Mouse (Mus musculus): ENCODE data around the gene Gm20518. TPM values are rescaled to one million over a fixed set of nuclear protein-coding genes. Genes with fewer than 3 reads are reported as not detected.
A peak's percentile ranks its signal among the peaks of the same experiment; 100 is the strongest.

Gene Gm20518
- polyA plus RNA-seq, 1 experiment from 2014 or later: 0.36 TPM

- Histone ChIP-seq H3K9ac (ENCODE audit: low read depth, low read length) (no peak overlapping the region), H3K4me1 (ENCODE audit: control insufficient read depth, insufficient read depth, low read depth, low read length) (no peaks in the 10 kb centered on the region), H3K27me3 (replicated peaks; ENCODE audit: control insufficient read depth, insufficient read depth, low read length) (no peaks in the 10 kb centered on the region), H3K9me3 (ENCODE audit: control insufficient read depth, low read length) (no peaks in the 10 kb centered on the region), H3K27ac (ENCODE audit: low read depth, low read length) (no peak overlapping the region), H3K4me3 (ENCODE audit: low read length) (no peak overlapping the region), H3K4me2 (ENCODE audit: low read length) (no peak overlapping the region), H3K36me3 (ENCODE audit: control insufficient read depth, insufficient read depth, low read length) (peaks cover 56% of the 10 kb centered on the region)
- no peak for ATAC-seq
- 89% methylated on average over 2 of the region's 2 CpGs for WGBS
Measured at GRCm38 (mm10) chr16:17853263-17853662, 38.2 kb downstream of the Gm20518 start.

- no peaks in the 10 kb centered on the region for H3K27me3 ChIP-seq (replicated peaks; ENCODE audit: control insufficient read depth, insufficient read depth, low read length)
- 94% methylated on average over 1 of the region's 1 CpGs for WGBS
- no peaks in the 10 kb centered on the region for H3K9me3 ChIP-seq (ENCODE audit: control insufficient read depth, low read length)
- H3K4me2 ChIP-seq (ENCODE audit: low read length): no peak overlapping the region
- no peak for ATAC-seq
- H3K36me3 ChIP-seq (ENCODE audit: control insufficient read depth, insufficient read depth, low read length): peaks cover 49% of the 10 kb centered on the region
- H3K4me3 ChIP-seq (ENCODE audit: low read length): no peak overlapping the region
- no peak overlapping the region for H3K27ac ChIP-seq (ENCODE audit: low read depth, low read length)
- no peaks in the 10 kb centered on the region for H3K4me1 ChIP-seq (ENCODE audit: control insufficient read depth, insufficient read depth, low read depth, low read length)
- no peak overlapping the region for H3K9ac ChIP-seq (ENCODE audit: low read depth, low read length)
Measured at GRCm38 (mm10) chr16:17851860-17852259, 39.6 kb downstream of the Gm20518 start.

DNA sequence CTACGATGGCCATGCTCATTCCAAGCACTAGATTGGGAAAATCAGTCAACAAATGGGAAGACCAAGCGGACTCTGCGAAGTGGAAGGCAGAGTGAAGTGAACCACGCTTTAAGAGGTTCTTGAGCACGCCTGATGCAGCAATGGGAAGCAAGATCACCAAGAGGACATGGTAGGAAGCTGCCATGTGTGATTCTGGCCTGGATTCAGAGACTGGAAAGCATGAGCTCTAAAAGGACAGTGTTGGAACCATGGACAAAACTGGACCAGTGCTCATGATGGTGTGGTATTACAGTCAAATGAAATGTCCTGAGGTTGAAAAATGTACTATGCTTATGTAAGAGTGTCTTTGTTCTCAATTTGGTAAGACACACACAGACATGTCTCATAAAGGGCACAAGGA lies 40.1 kb downstream of the Gm20518 start:
- WGBS: 94% methylated on average over 5 of the region's 5 CpGs
- Histone ChIP-seq H3K4me2 (ENCODE audit: low read length) (no peak overlapping the region), H3K9me3 (ENCODE audit: control insufficient read depth, low read length) (no peaks in the 10 kb centered on the region), H3K27me3 (replicated peaks; ENCODE audit: control insufficient read depth, insufficient read depth, low read length) (no peaks in the 10 kb centered on the region), H3K4me3 (ENCODE audit: low read length) (no peak overlapping the region), H3K4me1 (ENCODE audit: control insufficient read depth, insufficient read depth, low read depth, low read length) (no peaks in the 10 kb centered on the region), H3K36me3 (ENCODE audit: control insufficient read depth, insufficient read depth, low read length) (peaks cover 46% of the 10 kb centered on the region), H3K27ac (ENCODE audit: low read depth, low read length) (no peak overlapping the region), H3K9ac (ENCODE audit: low read depth, low read length) (no peak overlapping the region)
- no peak for ATAC-seq

GRCm38 (mm10) chr16:17849486-17849885 lies 42.0 kb downstream of the Gm20518 start:
- Histone ChIP-seq H3K27me3 (replicated peaks; ENCODE audit: control insufficient read depth, insufficient read depth, low read length) (no peaks in the 10 kb centered on the region), H3K27ac (ENCODE audit: low read depth, low read length) (no peak overlapping the region), H3K36me3 (ENCODE audit: control insufficient read depth, insufficient read depth, low read length) (peaks cover 50% of the 10 kb centered on the region), H3K9ac (ENCODE audit: low read depth, low read length) (no peak overlapping the region), H3K9me3 (ENCODE audit: control insufficient read depth, low read length) (no peaks in the 10 kb centered on the region), H3K4me2 (ENCODE audit: low read length) (no peak overlapping the region), H3K4me1 (ENCODE audit: control insufficient read depth, insufficient read depth, low read depth, low read length) (no peaks in the 10 kb centered on the region), H3K4me3 (ENCODE audit: low read length) (no peak overlapping the region)
- WGBS: 90% methylated on average over 6 of the region's 6 CpGs
- ATAC-seq: peak; percentile 28; the same call in 1 of the 2 replicates

- Histone ChIP-seq H3K4me3 (ENCODE audit: low read length) (no peak overlapping the region), H3K27me3 (replicated peaks; ENCODE audit: control insufficient read depth, insufficient read depth, low read length) (no peaks in the 10 kb centered on the region), H3K4me1 (ENCODE audit: control insufficient read depth, insufficient read depth, low read depth, low read length) (no peaks in the 10 kb centered on the region), H3K9ac (ENCODE audit: low read depth, low read length) (no peak overlapping the region), H3K4me2 (ENCODE audit: low read length) (no peak overlapping the region), H3K36me3 (ENCODE audit: control insufficient read depth, insufficient read depth, low read length) (peaks cover 50% of the 10 kb centered on the region), H3K27ac (ENCODE audit: low read depth, low read length) (no peak overlapping the region), H3K9me3 (ENCODE audit: control insufficient read depth, low read length) (no peaks in the 10 kb centered on the region)
- peak; percentile 62; the same call in 1 of the 2 replicates for ATAC-seq
- WGBS: 32% methylated on average over 1 of the region's 1 CpGs
Measured at GRCm38 (mm10) chr16:17848928-17849327, 42.5 kb downstream of the Gm20518 start.

GRCm38 (mm10) chr16:17848431-17848830 lies 43.0 kb downstream of the Gm20518 start:
- Histone ChIP-seq H3K27ac (ENCODE audit: low read depth, low read length) (peak overlapping the region; percentile 20; the same call in 1 of the 2 replicates), H3K4me1 (ENCODE audit: control insufficient read depth, insufficient read depth, low read depth, low read length) (no peaks in the 10 kb centered on the region), H3K36me3 (ENCODE audit: control insufficient read depth, insufficient read depth, low read length) (peaks cover 52% of the 10 kb centered on the region), H3K9ac (ENCODE audit: low read depth, low read length) (peak overlapping the region; percentile 38; the same call in 1 of the 2 replicates), H3K9me3 (ENCODE audit: control insufficient read depth, low read length) (no peaks in the 10 kb centered on the region), H3K4me2 (ENCODE audit: low read length) (no peak overlapping the region), H3K4me3 (ENCODE audit: low read length) (no peak overlapping the region), H3K27me3 (replicated peaks; ENCODE audit: control insufficient read depth, insufficient read depth, low read length) (no peaks in the 10 kb centered on the region)
- ATAC-seq: no peak
- WGBS: 94% methylated on average over 6 of the region's 6 CpGs

DNA sequence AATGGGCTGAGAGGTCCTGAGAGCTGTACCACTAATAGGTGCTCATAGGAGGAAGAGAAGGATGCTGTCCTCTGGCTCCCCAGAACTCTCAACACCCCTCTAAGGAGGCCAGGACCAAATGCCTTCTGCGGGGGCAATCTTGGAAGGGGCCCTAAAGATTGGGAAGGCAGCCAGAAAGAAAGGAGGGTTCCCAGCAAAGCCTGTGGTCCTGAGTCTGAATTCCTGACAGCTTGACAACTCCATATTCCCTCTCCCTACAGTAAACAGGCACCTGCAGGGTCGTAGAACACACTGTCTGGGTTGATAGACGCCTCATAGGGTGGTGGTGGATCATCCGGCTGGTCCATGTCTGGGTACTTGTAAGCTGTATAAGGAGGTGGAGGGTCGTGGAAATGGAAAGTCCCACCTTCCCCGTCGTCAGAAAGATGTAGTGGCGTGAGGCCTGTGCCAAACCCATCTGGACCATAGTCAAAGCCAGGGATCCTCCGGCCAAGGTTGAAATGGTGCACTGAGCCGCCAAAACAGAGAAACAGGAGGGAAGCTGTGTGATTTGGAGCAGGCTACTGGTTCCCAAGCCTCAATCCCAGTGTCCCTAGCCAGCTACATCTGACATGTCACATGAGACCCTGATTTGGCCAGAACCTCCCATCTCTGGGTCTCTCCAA lies 47.6 kb downstream of the Gm20518 start:
- WGBS: 92% methylated on average over 10 of the region's 10 CpGs
- Histone ChIP-seq H3K9ac (ENCODE audit: low read depth, low read length) (no peak overlapping the region), H3K4me3 (ENCODE audit: low read length) (no peak overlapping the region), H3K27me3 (replicated peaks; ENCODE audit: control insufficient read depth, insufficient read depth, low read length) (no peaks in the 10 kb centered on the region), H3K9me3 (ENCODE audit: control insufficient read depth, low read length) (no peaks in the 10 kb centered on the region), H3K27ac (ENCODE audit: low read depth, low read length) (no peak overlapping the region), H3K4me1 (ENCODE audit: control insufficient read depth, insufficient read depth, low read depth, low read length) (no peaks in the 10 kb centered on the region), H3K36me3 (ENCODE audit: control insufficient read depth, insufficient read depth, low read length) (peaks cover 47% of the 10 kb centered on the region), H3K4me2 (ENCODE audit: low read length) (no peak overlapping the region)
- ATAC-seq: no peak

GRCm38 (mm10) chr16:17842437-17842836 lies 49.0 kb downstream of the Gm20518 start:
- Histone ChIP-seq H3K27ac (ENCODE audit: low read depth, low read length) (no peak overlapping the region), H3K9ac (ENCODE audit: low read depth, low read length) (no peak overlapping the region), H3K4me3 (ENCODE audit: low read length) (no peak overlapping the region), H3K4me1 (ENCODE audit: control insufficient read depth, insufficient read depth, low read depth, low read length) (no peaks in the 10 kb centered on the region), H3K9me3 (ENCODE audit: control insufficient read depth, low read length) (no peaks in the 10 kb centered on the region), H3K4me2 (ENCODE audit: low read length) (no peak overlapping the region), H3K27me3 (replicated peaks; ENCODE audit: control insufficient read depth, insufficient read depth, low read length) (no peaks in the 10 kb centered on the region), H3K36me3 (ENCODE audit: control insufficient read depth, insufficient read depth, low read length) (peaks cover 43% of the 10 kb centered on the region)
- ATAC-seq: no peak
- WGBS: 94% methylated on average over 7 of the region's 7 CpGs

GRCm38 (mm10) chr16:17839976-17840375 lies 51.5 kb downstream of the Gm20518 start:
- H3K27ac ChIP-seq (ENCODE audit: low read depth, low read length): no peak overlapping the region
- ATAC-seq: no peak
- 75% methylated on average over 4 of the region's 4 CpGs for WGBS
- H3K4me3 ChIP-seq (ENCODE audit: low read length): no peak overlapping the region
- H3K27me3 ChIP-seq (replicated peaks; ENCODE audit: control insufficient read depth, insufficient read depth, low read length): peaks cover 3% of the 10 kb centered on the region; the same call in 1 of the 2 replicates
- H3K4me1 ChIP-seq (ENCODE audit: control insufficient read depth, insufficient read depth, low read depth, low read length): peaks cover 6% of the 10 kb centered on the region
- no peak overlapping the region for H3K4me2 ChIP-seq (ENCODE audit: low read length)
- no peak overlapping the region for H3K9ac ChIP-seq (ENCODE audit: low read depth, low read length)
- no peaks in the 10 kb centered on the region for H3K9me3 ChIP-seq (ENCODE audit: control insufficient read depth, low read length)
- H3K36me3 ChIP-seq (ENCODE audit: control insufficient read depth, insufficient read depth, low read length): peaks cover 31% of the 10 kb centered on the region

All from hindbrain, embryonic 16.5 days (tissue).